Mouse (Mus musculus): Measurements from ENCODE around the gene Gnpda2. TPM values are rescaled to one million over a fixed set of nuclear protein-coding genes. Genes with fewer than 3 reads are reported as not detected.

The Gnpda2 gene
- polyA plus RNA-seq, 1 experiment = not detected

GRCm38 (mm10) chr5:69541680-69542079, 50.5 kb downstream of the Gnpda2 start:
- H3K4me3 ChIP-seq (ENCODE audit: insufficient read depth, low read depth, low read length) = no peak overlapping the region
- H3K27ac ChIP-seq (ENCODE audit: insufficient read depth, low read depth, low read length) = no peak overlapping the region
- 57% methylated on average over 1 of the region's 1 CpGs for WGBS
- H3K4me1 ChIP-seq (ENCODE audit: control insufficient read depth, insufficient read depth, low read length) = no peaks in the 10 kb centered on the region
- no peak for TF ChIP-seq POLR2A (IDR thresholded peaks at IDR 0.05; ENCODE audit: insufficient read depth, low read depth, low read length)
- TF ChIP-seq CTCF (IDR thresholded peaks at IDR 0.05; ENCODE audit: insufficient read depth, low read depth, low read length) = no peak

DNA sequence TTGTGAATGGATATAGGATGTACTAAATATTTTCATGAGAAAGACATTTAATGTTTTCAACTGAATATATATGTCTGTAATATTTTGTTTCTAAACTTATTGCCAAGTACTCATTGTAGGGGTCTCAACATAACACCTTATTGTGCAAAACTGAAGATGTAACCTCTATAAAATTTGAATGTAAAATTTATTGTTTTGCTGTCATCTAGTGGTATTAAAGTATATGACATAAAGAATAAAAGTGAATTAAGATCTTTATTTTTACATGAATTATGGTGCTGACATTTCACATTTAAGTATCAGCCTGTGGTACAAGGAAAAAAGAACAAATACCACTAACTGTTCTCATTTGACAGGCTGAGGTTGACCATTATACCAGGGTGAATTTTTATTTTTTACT, 68.2 kb downstream of the Gnpda2 start:
- no peaks in the 10 kb centered on the region for H3K4me1 ChIP-seq (ENCODE audit: control insufficient read depth, insufficient read depth, low read length)

More for the DNA sequence above, 68.2 kb downstream of the Gnpda2 start:
- TF ChIP-seq POLR2A (IDR thresholded peaks at IDR 0.05; ENCODE audit: insufficient read depth, low read depth, low read length) (no peak), CTCF (IDR thresholded peaks at IDR 0.05; ENCODE audit: insufficient read depth, low read depth, low read length) (no peak)
- no peak overlapping the region for H3K27ac ChIP-seq (ENCODE audit: insufficient read depth, low read depth, low read length)
- H3K4me3 ChIP-seq (ENCODE audit: insufficient read depth, low read depth, low read length) = no peak overlapping the region

Other genes starting within 250 kb of the Gnpda2 start
- gene Yipf7, start 49.7 kb downstream of the Gnpda2 start, polyA plus RNA-seq (2012; ENCODE audit: insufficient read depth, insufficient read length, low replicate concordance, missing spikeins) = not detected in 2 replicates
- gene Guf1, start 35.4 kb downstream of the Gnpda2 start, polyA plus RNA-seq (2012; ENCODE audit: insufficient read depth, insufficient read length, low replicate concordance, missing spikeins) = not detected in 2 replicates

Data from olfactory bulb, adult 2 months (tissue).